Mouse (Mus musculus): ENCODE results near the gene Frmd4a. TPM values are rescaled to one million over a fixed set of nuclear protein-coding genes. Genes with fewer than 3 reads are reported as not detected.

The Frmd4a gene
- polyA plus RNA-seq (2014; fragmentation: Illumina TruSeq; extraction: RNeasy Lipid Tissue Mini Kit (QIAGEN cat#74804); ENCODE audit: insufficient read depth, low read depth, low replicate concordance) = 8.6 TPM

DNA sequence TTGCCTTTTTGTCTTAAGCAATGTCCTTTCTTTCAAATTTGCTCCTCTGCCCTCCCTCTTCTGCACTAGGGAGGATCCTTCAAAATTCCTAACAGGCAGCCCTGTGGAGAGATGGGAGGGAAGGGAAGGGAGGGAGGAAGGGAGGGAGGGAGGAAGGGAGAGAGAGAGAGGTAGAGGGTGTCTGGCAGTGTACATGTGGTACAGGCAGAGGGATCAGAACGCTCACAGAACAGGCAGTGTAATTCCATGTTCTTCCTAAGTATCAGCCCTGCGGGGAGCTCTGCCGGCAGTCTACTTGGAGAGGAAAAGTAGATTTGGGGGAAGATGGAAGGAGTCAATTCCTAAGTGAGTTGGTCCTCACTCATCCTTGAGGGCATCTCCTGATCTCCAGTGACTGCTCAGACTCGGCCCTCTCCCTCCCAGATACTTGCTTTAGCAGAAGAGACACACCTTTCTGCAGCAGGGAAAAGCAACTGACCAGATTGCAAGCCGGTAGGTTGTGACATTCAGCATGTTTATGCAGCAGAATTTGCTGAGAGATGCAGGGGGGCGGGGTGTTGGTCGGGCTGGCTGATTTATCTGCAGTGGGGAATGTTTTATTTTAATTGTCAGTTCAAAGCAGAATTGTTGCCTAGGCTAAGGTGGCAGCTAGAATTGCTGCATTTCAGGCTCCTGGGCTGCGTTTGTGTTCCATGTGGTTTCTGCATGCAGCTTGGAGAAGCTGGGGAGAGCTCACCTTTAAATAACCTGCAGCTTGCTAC, at the start of gene Frmd4a:
Gene Frmd4a, plus strand, starts transcription at position 190 of the 761 bp plus-strand sequence.

DNA sequence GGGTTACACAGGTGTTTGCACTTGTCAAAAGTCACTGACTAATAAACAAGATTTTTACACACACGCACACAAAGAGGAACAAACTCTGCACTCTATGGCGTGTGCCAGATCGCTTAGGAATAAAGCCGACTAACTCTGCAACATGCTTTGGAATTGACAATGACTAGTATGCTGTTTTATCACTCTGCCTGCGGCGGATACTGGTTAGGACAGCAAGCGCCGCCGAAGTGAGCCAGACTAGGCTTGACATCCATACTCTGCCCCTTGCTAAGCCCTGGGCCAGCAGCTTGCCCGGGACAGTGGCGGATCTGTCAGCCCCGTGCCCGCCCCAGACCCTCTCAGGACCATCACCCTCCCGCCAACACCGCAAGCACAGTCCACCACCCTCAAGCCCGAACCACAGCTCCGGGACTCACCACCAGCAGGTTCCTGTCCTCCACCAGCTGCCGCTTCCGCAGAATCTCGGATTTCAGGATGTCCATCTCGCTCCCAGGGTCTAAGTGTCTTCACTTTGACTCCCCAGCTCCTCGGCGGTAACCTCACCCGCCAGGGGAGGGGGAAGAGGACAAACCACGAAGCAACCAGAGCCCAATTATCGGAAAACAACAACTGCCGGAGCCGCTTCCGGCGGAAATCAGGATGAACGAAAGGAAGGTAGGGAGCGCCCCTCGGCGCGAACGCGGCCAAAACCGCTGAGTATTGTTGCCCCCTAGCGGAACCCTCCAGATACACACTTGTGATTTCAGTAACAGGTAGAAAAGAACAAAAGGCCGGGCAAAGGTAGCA, 634.2 kb downstream of the Frmd4a start, which contains the start of gene Prpf18:
Gene Prpf18, minus strand, starts transcription at position 614 of the 786 bp plus-strand sequence.

